Mouse (Mus musculus) C2C12 (cell line): ENCODE measurements at regions not wholly inside any gene's neighbourhood (a gene's known extent, or its start where the extent isn't known, plus 50 kb on each side); places are given as distances from the start of the nearest gene placed in this dataset.

Experiments used
- CEBPB ChIP-seq: IDR thresholded peaks from one replicate; pipeline ENCODE4 v1.6.1; 2011; ENCODE audit warnings: low read depth, mild to moderate bottlenecking, control low read depth, moderate library complexity
- CTCF ChIP-seq: IDR thresholded peaks from one replicate; pipeline ENCODE4 v1.5.1; 2011; ENCODE audit not compliant: control insufficient read depth, insufficient read depth, insufficient read length
- MAX ChIP-seq: IDR thresholded peaks from one replicate; pipeline ENCODE4 v1.6.1; 2011; ENCODE audit warnings: mild to moderate bottlenecking, control low read depth
- USF1 ChIP-seq: IDR thresholded peaks from one replicate; pipeline ENCODE4 v1.6.1; 2011; ENCODE audit warnings: low read depth, mild to moderate bottlenecking, control low read depth, moderate library complexity

- TF ChIP-seq USF1 (no peak), CTCF (no peak), MAX (no peak), CEBPB (no peak)
Observed at GRCm38 (mm10) chr19:27066449-27067181, 149.7 kb upstream of the Vldlr start.
